Mouse (Mus musculus) ES-E14 (cell line): ENCODE results near the gene Slc35a3.

ENCODE experiments used
- CHD2 ChIP-seq: IDR thresholded peaks from 2 replicates; pipeline ENCODE4 v1.6.1; 2014; ENCODE audit warnings: mild to moderate bottlenecking, low read depth, low read length, inconsistent platforms
- MAFK ChIP-seq: IDR thresholded peaks from 2 replicates; pipeline ENCODE4 v1.6.1; 2014; ENCODE audit warnings: mild to moderate bottlenecking, low read depth, low read length, inconsistent platforms; ENCODE audit not compliant: insufficient read depth
- ZC3H11A ChIP-seq: IDR thresholded peaks from 2 replicates; pipeline ENCODE4 v1.6.1; 2012; ENCODE audit warnings: low read depth, mild to moderate bottlenecking, inconsistent platforms, low read length, borderline replicate concordance

- TF ChIP-seq MAFK = no peak
- TF ChIP-seq CHD2 = no peak
- no peak for TF ChIP-seq ZC3H11A
Observed at GRCm38 (mm10) chr3:116658928-116659565, 53.6 kb downstream of the Slc35a3 start.
